ENCODE assay signal across 8 mouse cellular contexts in the genomic region with DNA sequence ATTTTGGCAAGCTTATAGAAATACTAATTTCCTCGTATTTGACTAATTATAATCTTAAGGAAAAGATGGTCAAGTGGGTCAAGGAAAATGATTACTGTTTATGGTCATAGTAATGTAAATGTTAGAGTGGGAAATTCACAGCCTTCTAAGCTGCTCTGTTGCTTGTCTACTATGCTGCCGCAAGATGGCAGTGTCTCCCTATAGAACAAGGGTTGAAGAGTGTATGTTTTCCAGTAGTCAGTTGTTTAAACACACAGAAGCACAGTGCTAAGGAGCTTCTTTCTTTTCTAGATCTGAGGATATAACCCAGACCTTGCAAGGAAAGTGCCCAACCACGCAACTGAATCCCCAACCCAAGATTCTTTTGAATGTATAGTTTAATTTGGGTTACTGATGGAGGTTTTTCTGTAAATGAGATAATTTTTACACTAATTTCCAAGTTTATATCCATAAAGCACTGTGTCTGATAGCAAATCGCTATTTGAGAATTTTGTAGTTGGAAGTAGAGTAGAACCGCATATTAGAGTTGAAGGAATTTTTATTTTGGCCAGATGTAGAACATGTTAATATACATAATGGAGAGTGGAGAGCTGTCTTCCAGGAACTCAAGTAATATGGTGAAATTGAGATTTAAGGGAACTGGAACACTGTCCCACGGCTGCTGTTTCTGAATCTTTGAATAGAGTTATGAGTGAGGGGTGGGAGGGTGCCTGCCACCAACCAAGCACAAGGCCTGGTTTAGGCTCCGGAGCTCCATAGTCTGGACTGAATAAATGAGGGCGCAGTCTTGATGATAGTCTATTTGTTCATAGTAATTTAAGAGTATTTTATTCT. TPM values are rescaled to one million over a fixed set of nuclear protein-coding genes. Genes with fewer than 3 reads are reported as not detected.
A peak's percentile ranks its signal among the peaks of the same experiment; 100 is the strongest.
DNase-seq lines count a peak whose midpoint lies in the region; ATAC-seq lines count a peak whose summit lies in the region.

No protein-coding gene starts in this region.

- no peak overlapping the region for H3K9ac ChIP-seq in hindbrain, embryonic 14.5 days

- WGBS in heart, embryonic 10.5 days, result 50% methylated on average over 8 of the region's 8 CpGs
- WGBS in hindbrain, embryonic 14.5 days, result 54% methylated on average over 8 of the region's 8 CpGs

- no peaks in the 10 kb centered on the region for H3K36me3 ChIP-seq in heart, embryonic 10.5 days
- H3K36me3 ChIP-seq in hindbrain, embryonic 14.5 days (replicated peaks; ENCODE audit: control insufficient read depth, insufficient read depth), result no peaks in the 10 kb centered on the region

- H3K4me3 ChIP-seq in heart, embryonic 10.5 days, result no peak overlapping the region
- H3K4me3 ChIP-seq in hindbrain, embryonic 14.5 days (replicated peaks; ENCODE audit: low read length), result no peak overlapping the region

- H3K27ac ChIP-seq in heart, embryonic 10.5 days, result no peak overlapping the region
- H3K27ac ChIP-seq in hindbrain, embryonic 14.5 days, result no peak overlapping the region

- no peak overlapping the region for H3K4me2 ChIP-seq in hindbrain, embryonic 14.5 days (replicated peaks)

- DNase-seq in heart, adult 9 months (ENCODE audit: low spot score in 2 of 2), result peak; percentile 14 to 62
- DNase-seq in heart, embryonic 10.5 days (ENCODE audit: low spot score), result no peak
- DNase-seq in c-Kit-negative CD71-positive TER-119-positive erythroid progenitor cells, embryonic 14.5 days (ENCODE audit: low read depth, low spot score), result peak; percentile 6
- peak; percentile 74 for DNase-seq in fibroblast of lung, adult 2 months (ENCODE audit: low read depth)
- peak; percentile 90 for DNase-seq in hindbrain, embryonic 14.5 days (ENCODE audit: low spot score)
- peak; percentile 54 to 81 for DNase-seq in layer of hippocampus, postnatal 14 days (ENCODE audit: low spot score in 2 of 2)
- DNase-seq in right cerebral cortex, postnatal 25 days, result peak; percentile 52

- H3K9me3 ChIP-seq in heart, embryonic 10.5 days, result no peaks in the 10 kb centered on the region
- no peaks in the 10 kb centered on the region for H3K9me3 ChIP-seq in hindbrain, embryonic 14.5 days (ENCODE audit: control insufficient read depth, low read length)

- no peaks in the 10 kb centered on the region for H3K27me3 ChIP-seq in heart, embryonic 10.5 days (ENCODE audit: insufficient read depth, poor library complexity, severe bottlenecking)
- no peaks in the 10 kb centered on the region for H3K27me3 ChIP-seq in hindbrain, embryonic 14.5 days (ENCODE audit: control insufficient read depth, insufficient read depth, low read length)

- peak; percentile 93 for ATAC-seq in hindbrain, embryonic 14.5 days (ENCODE audit: low FRiP score)
- ATAC-seq in megakaryocyte-erythroid progenitor cell, adult 5-6 weeks (replicated peaks; ENCODE audit: low FRiP score, low TSS enrichment, poor library complexity, severe bottlenecking), result peak; percentile 93

- no peaks in the 10 kb centered on the region for H3K4me1 ChIP-seq in heart, embryonic 10.5 days
- H3K4me1 ChIP-seq in hindbrain, embryonic 14.5 days (replicated peaks; ENCODE audit: control insufficient read depth, insufficient read depth, low read length), result no peaks in the 10 kb centered on the region

RNA-seq across cellular contexts. Expression of gene Hdac2, which starts 40.1 kb away (rescaled TPM):
- 162 and 194 TPM in 2 replicates for polyA plus RNA-seq in heart, embryonic 10.5 days (2016; fragmentation: Nextera tagmentation; extraction: Ambion mirVana)
- polyA plus RNA-seq in hindbrain, embryonic 14.5 days (2014; fragmentation: Nextera tagmentation; extraction: Ambion mirVana), result 397 and 402 TPM in 2 replicates
- 100 to 1,000 TPM; 101 to 107 TPM for total RNA-seq in layer of hippocampus, postnatal 14 days (2021)
- total RNA-seq in megakaryocyte-erythroid progenitor cell, adult 5-6 weeks (2014; fragmentation: Nextera tagmentation), result 153 and 172 TPM in 2 replicates
- total RNA-seq in megakaryocyte-erythroid progenitor cell, adult 5-6 weeks (2017), result 241 and 243 TPM in 2 replicates
